Mouse (Mus musculus) embryonic facial prominence, embryonic 13.5 days (tissue): ENCODE data around the gene Vmn1r204. TPM values are rescaled to one million over a fixed set of nuclear protein-coding genes. Genes with fewer than 3 reads are reported as not detected.
"Not testable (repeated sequence)": the region's sequence is repeated elsewhere in the genome, so short reads cannot be mapped to it uniquely, and the experiment has no call there.

Experiments
- ATAC-seq: fragments of 200-750 bp; cut with Nextera tagmentation; 2 replicates; pipeline ENCODE4 v1.8.0; 2017; ENCODE audit warnings: low read depth; ENCODE audit not compliant: insufficient number of reproducible peaks, insufficient read depth, low FRiP score, low TSS enrichment
- H3K27ac ChIP-seq: fragments of 300-500 bp; sonication (generic); 2 replicates; pipeline ENCODE4 v1.5.1; 2015; ENCODE audit warnings: moderate library complexity, mild to moderate bottlenecking, inconsistent platforms
- H3K27me3 ChIP-seq: fragments of 300-500 bp; sonication (generic); 2 replicates; pipeline ENCODE4 v1.6.1; 2015; ENCODE audit warnings: mild to moderate bottlenecking, inconsistent platforms
- H3K36me3 ChIP-seq: fragments of 300-500 bp; sonication (generic); 2 replicates; pipeline ENCODE4 v1.6.1; 2015; ENCODE audit warnings: mild to moderate bottlenecking, inconsistent platforms
- H3K4me1 ChIP-seq: fragments of 300-500 bp; sonication (generic); 2 replicates; pipeline ENCODE4 v1.6.1; 2015; ENCODE audit warnings: inconsistent platforms
- H3K4me2 ChIP-seq: fragments of 300-500 bp; sonication (generic); 2 replicates; pipeline ENCODE4 v1.6.1; 2015; ENCODE audit warnings: moderate library complexity, mild to moderate bottlenecking, inconsistent platforms
- H3K4me3 ChIP-seq: fragments of 300-500 bp; sonication (generic); 2 replicates; pipeline ENCODE4 v1.5.1; 2015; ENCODE audit warnings: mild to moderate bottlenecking, inconsistent platforms
- H3K9ac ChIP-seq: fragments of 300-500 bp; sonication (generic); 2 replicates; pipeline ENCODE4 v1.6.1; 2015; ENCODE audit warnings: mild to moderate bottlenecking, inconsistent platforms
- H3K9me3 ChIP-seq: fragments of 300-500 bp; sonication (generic); 2 replicates; pipeline ENCODE4 v1.6.1; 2016; ENCODE audit warnings: inconsistent platforms
- WGBS: fragments of 180-500 bp; shearing (Covaris S2); methylation state at CpG from one replicate; pipeline ENCODE4 v1.1.7; 2015; ENCODE audit warnings: mixed read lengths; 5-methylcytosine and 5-hydroxymethylcytosine counted together
- polyA plus RNA-seq: library from polyadenylated mRNA; unstranded; fragments of >200 nt; fragmentation: Nextera tagmentation; extraction: Ambion mirVana; gene quantifications from 2 replicates; pipeline ENCODE4 v1.2.1, GENCODE M21; 2015

The Vmn1r204 gene
- polyA plus RNA-seq: not detected in 2 replicates

DNA sequence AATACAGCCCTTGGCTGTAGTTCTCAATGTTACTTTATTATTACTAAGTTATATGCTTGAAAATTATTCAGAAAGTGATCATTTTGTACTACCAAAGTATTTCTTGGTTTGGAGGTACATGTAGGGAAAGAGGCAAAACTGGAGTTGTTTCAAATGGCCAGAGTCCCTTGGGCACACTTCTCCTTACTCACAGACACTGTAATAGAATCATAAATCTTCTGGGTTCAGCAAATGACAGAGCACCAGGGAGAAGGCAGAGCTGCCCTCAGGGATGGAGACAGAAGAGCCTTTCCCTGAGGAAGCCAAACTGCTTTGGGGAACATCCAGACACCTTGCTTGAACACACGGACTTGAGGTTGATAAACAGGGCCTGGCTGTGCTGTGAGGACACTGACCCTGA, at the start of gene Vmn1r204:
TSS of gene Vmn1r204 (plus strand) at position 301 of the 400 bp plus-strand sequence.
- H3K4me1 ChIP-seq, H3K4me3 ChIP-seq, H3K27me3 ChIP-seq, H3K9me3 ChIP-seq, H3K36me3 ChIP-seq, H3K9ac ChIP-seq, ATAC-seq, H3K27ac ChIP-seq, H3K4me2 ChIP-seq: not testable (repeated sequence)
- 57% methylated on average over 1 of the region's 1 CpGs for WGBS

DNA sequence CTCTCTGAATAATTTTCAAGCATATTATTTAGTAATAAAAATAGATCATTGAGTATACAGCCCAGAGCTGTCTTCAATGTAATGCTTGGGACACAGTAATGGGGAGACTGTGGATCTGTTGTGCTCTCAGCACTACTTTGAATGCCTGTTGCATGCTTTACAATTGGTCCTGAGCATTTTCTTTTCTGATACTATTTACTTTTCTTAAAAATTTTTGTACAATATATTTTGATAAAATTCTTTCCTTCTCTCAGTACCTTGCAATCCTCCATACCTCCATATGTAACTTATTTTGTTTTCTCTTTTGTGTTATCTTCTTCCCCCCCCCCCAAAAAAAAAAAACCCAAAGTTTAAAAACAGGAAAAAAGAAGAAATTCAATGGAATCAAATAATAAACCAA, 47.7 kb upstream of the Vmn1r204 start, which contains the start of gene Vmn1r202:
TSS of gene Vmn1r202 (minus strand) at position 101 of the 400 bp plus-strand sequence.
- Histone ChIP-seq H3K4me3 (no peak within 1 kb of the TSS), H3K4me1 (no peaks in the 10 kb centered on the region), H3K36me3 (no peaks in the 10 kb centered on the region), H3K27ac (no peak within 1 kb of the TSS), H3K9me3 (no peaks in the 10 kb centered on the region), H3K4me2 (no peak within 1 kb of the TSS), H3K27me3 (no peaks in the 10 kb centered on the region), H3K9ac (no peak within 1 kb of the TSS)
- no peak for ATAC-seq

DNA sequence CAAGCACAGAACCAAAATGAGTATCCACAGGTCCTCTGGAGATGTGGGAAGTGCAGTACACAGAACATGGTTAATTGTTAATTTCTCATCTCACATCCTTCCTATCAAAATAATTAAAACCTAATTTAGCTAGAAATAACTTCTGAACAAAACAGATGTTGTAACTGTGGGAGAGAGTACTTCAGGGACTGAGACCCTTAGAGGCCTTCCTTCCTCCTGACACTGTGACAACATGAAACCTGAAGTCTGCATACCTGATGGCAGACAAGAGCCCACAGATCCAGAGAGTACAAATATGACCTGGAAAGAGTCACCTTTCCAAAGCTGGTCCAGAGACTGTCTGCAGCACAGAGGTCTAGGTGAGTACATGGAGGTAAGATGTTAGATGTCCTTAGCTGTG, 35.2 kb upstream of the Vmn1r204 start, which contains the start of gene Vmn1r203:
TSS of gene Vmn1r203 (plus strand) at position 301 of the 400 bp plus-strand sequence.
- Histone ChIP-seq H3K4me3 (no peak within 1 kb of the TSS), H3K27me3 (no peaks in the 10 kb centered on the region), H3K4me2 (no peak within 1 kb of the TSS), H3K36me3 (no peaks in the 10 kb centered on the region), H3K9me3 (no peaks in the 10 kb centered on the region), H3K9ac (no peak within 1 kb of the TSS), H3K27ac (no peak within 1 kb of the TSS), H3K4me1 (no peaks in the 10 kb centered on the region)
- no peak for ATAC-seq

DNA sequence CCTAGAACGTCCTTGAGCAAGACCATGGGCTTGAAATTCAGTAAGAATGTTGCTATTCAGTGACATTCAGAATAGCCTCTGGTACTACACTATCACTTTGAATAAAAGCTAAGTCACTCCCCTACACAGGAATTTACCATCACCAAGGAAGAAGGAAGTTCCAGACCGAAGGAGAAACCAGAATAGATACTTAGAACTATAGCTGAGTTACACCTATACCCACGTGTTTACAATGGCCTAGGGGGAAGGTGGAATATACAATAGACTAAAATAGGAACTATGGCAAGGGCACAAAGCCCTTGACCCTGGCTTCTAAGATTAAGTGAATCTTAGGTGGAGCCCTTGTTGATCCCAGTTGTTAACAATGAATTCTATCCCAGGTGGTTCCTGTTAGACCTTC, 21.9 kb downstream of the Vmn1r204 start:
- not testable (repeated sequence) for H3K9me3 ChIP-seq, H3K27ac ChIP-seq, H3K27me3 ChIP-seq, H3K9ac ChIP-seq, ATAC-seq, H3K4me2 ChIP-seq, H3K4me3 ChIP-seq, H3K4me1 ChIP-seq, H3K36me3 ChIP-seq
- 74% methylated on average over 3 of the region's 3 CpGs for WGBS

DNA sequence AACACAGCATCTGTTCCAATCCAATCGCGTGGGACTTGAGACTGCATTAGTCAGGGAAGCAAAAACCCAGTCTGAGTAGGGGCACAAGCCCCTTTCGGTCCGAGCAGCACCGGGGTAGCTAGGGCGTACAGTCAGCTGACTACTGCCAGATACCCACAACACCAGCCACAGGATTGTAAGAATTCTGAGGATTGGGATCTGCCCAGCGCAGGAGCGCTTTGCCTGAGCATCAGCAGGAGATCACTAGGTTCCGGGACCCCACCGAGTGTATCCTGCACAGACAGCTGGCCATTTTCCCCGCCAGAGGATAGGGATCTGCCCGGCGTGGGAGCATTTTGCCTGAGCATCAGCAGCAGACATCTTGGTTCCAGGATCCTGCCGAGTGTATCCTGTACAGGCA, 30.3 kb downstream of the Vmn1r204 start:
- WGBS: 81% methylated on average over 14 of the region's 14 CpGs
- H3K27me3 ChIP-seq, H3K27ac ChIP-seq, H3K4me2 ChIP-seq, H3K4me3 ChIP-seq, H3K9me3 ChIP-seq, ATAC-seq, H3K36me3 ChIP-seq, H3K4me1 ChIP-seq, H3K9ac ChIP-seq: not testable (repeated sequence)

DNA sequence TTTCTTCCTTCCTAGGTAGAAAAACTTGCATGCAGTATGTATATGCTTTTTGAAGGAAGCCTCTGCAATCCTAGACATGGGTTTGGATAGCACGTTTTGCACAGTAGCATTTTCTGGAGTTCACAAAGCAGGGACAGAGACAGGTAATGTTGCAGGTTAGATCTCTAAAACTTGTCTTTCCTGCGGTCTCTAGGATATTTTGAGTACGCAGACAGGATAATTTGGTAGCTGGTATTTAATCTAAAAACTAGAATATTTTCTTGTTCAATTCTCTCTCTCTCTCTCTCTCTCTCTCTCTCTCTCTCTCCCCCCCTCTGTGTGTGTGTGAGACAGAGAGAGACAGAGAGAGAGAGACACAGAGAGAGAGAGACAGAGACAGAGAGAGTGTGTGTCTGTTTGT, 39.9 kb downstream of the Vmn1r204 start, which contains the start of gene Vmn1r205:
TSS of gene Vmn1r205 (minus strand) at position 101 of the 400 bp plus-strand sequence.
- H3K27me3 ChIP-seq: no peaks in the 10 kb centered on the region
- no peak for ATAC-seq
- H3K4me3 ChIP-seq: no peak within 1 kb of the TSS
- WGBS: 84% methylated on average over 3 of the region's 3 CpGs
- no peak within 1 kb of the TSS for H3K4me2 ChIP-seq
- H3K4me1 ChIP-seq: no peaks in the 10 kb centered on the region
- no peaks in the 10 kb centered on the region for H3K9me3 ChIP-seq
- H3K27ac ChIP-seq: no peak within 1 kb of the TSS
- no peak within 1 kb of the TSS for H3K9ac ChIP-seq
- H3K36me3 ChIP-seq: no peaks in the 10 kb centered on the region

Other genes starting within 250 kb of the Vmn1r204 start
- not detected in 2 replicates for gene Vmn1r197, start 228.6 kb upstream of the Vmn1r204 start, polyA plus RNA-seq
- not detected in 2 replicates for gene Vmn1r198, start 202.8 kb upstream of the Vmn1r204 start, polyA plus RNA-seq
- gene Vmn1r199, start 173.4 kb upstream of the Vmn1r204 start, polyA plus RNA-seq: not detected in 2 replicates
- not detected in 2 replicates for gene Vmn1r200, start 162.8 kb upstream of the Vmn1r204 start, polyA plus RNA-seq
- gene Vmn1r201, start 81.3 kb upstream of the Vmn1r204 start, polyA plus RNA-seq: not detected in 2 replicates
- gene Vmn1r202, start 47.8 kb upstream of the Vmn1r204 start, polyA plus RNA-seq: not detected in 2 replicates
- not detected in 2 replicates for gene Vmn1r203, start 35.1 kb upstream of the Vmn1r204 start, polyA plus RNA-seq
- gene Vmn1r205, start 39.8 kb downstream of the Vmn1r204 start, polyA plus RNA-seq: not detected in 2 replicates
- not detected in 2 replicates for gene Vmn1r206, start 71.1 kb downstream of the Vmn1r204 start, polyA plus RNA-seq
- not detected in 2 replicates for gene Vmn1r207-ps, start 176.4 kb downstream of the Vmn1r204 start, polyA plus RNA-seq
- not detected in 2 replicates for gene Vmn1r208, start 224.2 kb downstream of the Vmn1r204 start, polyA plus RNA-seq